Mouse (Mus musculus): ENCODE measurements around the gene Ubxn6.

DNA sequence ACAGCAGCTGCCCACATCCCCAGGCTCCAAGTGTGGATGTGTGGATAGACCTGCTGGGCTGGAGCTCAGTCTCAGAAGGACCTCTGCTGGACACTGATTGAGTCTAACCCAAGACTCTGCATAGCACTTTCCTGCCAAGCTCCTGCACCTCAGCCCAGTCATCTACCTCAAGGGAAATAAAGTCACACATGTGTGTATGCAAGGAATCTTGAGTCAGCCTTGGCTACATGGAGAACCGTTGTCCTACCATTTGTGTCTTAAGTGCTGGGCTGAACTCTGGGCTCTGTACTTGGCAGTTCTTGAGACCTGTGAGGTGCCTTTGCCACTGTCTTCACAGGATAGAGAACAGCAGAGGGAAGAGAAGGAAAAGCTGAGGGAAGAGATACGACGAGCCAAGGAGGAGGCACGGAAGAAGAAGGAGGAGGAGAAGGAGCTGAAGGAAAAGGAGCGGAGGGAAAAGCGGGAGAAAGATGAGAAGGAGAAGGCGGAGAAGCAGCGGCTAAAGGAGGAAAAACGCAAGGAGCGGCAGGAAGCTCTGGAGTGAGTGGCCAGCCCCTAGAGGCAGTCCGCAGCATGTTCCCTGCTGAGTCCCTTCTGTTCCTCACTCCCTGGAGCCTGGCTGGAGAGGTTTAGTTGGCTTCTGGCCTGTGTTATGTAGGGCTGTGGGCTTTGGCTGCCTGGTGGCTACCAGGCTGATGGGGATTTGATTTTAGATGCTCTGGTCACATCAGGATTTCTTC is 17.3 kb downstream of the Ubxn6 start:
- no peak for TF ChIP-seq CTCF (conservative IDR thresholded peaks at IDR 0.05; ENCODE audit: low read length)
- no peak for TF ChIP-seq POU5F1 (IDR thresholded peaks at IDR 0.05; ENCODE audit: borderline replicate concordance, low read length)
- TF ChIP-seq NANOG (IDR thresholded peaks at IDR 0.05; ENCODE audit: borderline replicate concordance, low read length) = no peak
